Mouse (Mus musculus) neural tube, embryonic 12.5 days (tissue): ENCODE data around the gene Ifit3. TPM values are rescaled to one million over a fixed set of nuclear protein-coding genes. Genes with fewer than 3 reads are reported as not detected.
"Not testable (repeated sequence)": the region's sequence is repeated elsewhere in the genome, so short reads cannot be mapped to it uniquely, and the experiment has no call there.

Source experiments
- ATAC-seq: fragments of 200-750 bp; cut with Nextera tagmentation; 2 replicates; pipeline ENCODE4 v1.8.0; 2017; ENCODE audit warnings: low read depth, mild to moderate bottlenecking, moderate TSS enrichment, moderate library complexity; ENCODE audit not compliant: low FRiP score
- H3K27ac ChIP-seq: fragments of 300-500 bp; sonication (generic); 2 replicates; pipeline ENCODE4 v1.5.1; 2016
- H3K27me3 ChIP-seq: fragments of 300-500 bp; sonication (generic); replicated peaks from 2 replicates; pipeline ENCODE4 v1.6.1; 2016; ENCODE audit warnings: mild to moderate bottlenecking
- H3K36me3 ChIP-seq: fragments of 300-500 bp; sonication (generic); 2 replicates; pipeline ENCODE4 v1.6.1; 2016; ENCODE audit warnings: mild to moderate bottlenecking
- H3K4me1 ChIP-seq: fragments of 300-500 bp; sonication (generic); 2 replicates; pipeline ENCODE4 v1.6.1; 2016
- H3K4me2 ChIP-seq: fragments of 300-500 bp; sonication (generic); replicated peaks from 2 replicates; pipeline ENCODE4 v1.6.1; 2016; ENCODE audit warnings: mild to moderate bottlenecking
- H3K4me3 ChIP-seq: fragments of 300-500 bp; sonication (generic); 2 replicates; pipeline ENCODE4 v1.5.1; 2016
- H3K9ac ChIP-seq: fragments of 300-500 bp; sonication (generic); 2 replicates; pipeline ENCODE4 v1.6.1; 2016; ENCODE audit warnings: mild to moderate bottlenecking
- H3K9me3 ChIP-seq: fragments of 300-500 bp; sonication (generic); 2 replicates; pipeline ENCODE4 v1.6.1; 2016; ENCODE audit warnings: mild to moderate bottlenecking
- WGBS: fragments of 180-500 bp; shearing (Covaris S2); methylation state at CpG from one replicate; pipeline ENCODE4 v1.1.7; 2016; 5-methylcytosine and 5-hydroxymethylcytosine counted together
- polyA plus RNA-seq: library from polyadenylated mRNA; unstranded; fragments of >200 nt; fragmentation: Nextera tagmentation; extraction: Ambion mirVana; gene quantifications from 2 replicates; pipeline ENCODE4 v1.2.1, GENCODE M21; 2016

Gene Ifit3
- polyA plus RNA-seq, 1 experiment from 2014 or later = 0.18 TPM

DNA sequence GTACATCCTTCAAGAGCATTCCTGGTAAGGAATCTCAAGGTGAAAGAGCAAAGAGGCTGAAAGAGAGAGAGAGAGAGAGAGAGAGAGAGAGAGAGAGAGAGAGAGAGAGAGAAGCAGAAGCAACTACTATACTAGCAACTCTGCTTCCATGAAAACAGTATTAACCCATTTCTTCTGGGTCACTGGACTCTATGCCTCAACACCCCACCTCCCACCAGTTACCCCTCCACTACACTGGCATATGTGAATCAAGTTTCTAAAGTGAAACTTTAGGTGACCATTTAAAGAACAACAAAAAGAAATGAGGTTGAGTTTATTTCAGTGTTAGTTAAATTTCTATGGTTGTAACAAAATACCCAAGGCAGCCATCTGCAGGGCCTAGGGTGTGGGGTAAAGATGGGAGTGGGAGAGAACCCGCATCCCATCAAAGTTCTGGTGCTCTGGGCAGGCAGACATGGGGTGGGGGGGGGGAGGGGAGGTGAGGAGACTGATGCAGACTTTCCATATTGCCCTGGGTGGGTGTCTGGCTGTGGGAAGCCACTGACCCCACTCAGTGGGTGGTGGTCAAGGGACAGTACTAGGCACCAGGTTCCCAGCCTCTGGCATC is 17.1 kb upstream of the Ifit3 start:
- H3K27ac ChIP-seq = no peak overlapping the region
- no peaks in the 10 kb centered on the region for H3K4me1 ChIP-seq
- H3K9me3 ChIP-seq = no peaks in the 10 kb centered on the region
- no peaks in the 10 kb centered on the region for H3K27me3 ChIP-seq
- no peak overlapping the region for H3K9ac ChIP-seq
- 67% methylated on average over 1 of the region's 1 CpGs for WGBS
- no peak overlapping the region for H3K4me2 ChIP-seq
- no peaks in the 10 kb centered on the region for H3K36me3 ChIP-seq
- ATAC-seq = no peak
- H3K4me3 ChIP-seq = no peak overlapping the region

DNA sequence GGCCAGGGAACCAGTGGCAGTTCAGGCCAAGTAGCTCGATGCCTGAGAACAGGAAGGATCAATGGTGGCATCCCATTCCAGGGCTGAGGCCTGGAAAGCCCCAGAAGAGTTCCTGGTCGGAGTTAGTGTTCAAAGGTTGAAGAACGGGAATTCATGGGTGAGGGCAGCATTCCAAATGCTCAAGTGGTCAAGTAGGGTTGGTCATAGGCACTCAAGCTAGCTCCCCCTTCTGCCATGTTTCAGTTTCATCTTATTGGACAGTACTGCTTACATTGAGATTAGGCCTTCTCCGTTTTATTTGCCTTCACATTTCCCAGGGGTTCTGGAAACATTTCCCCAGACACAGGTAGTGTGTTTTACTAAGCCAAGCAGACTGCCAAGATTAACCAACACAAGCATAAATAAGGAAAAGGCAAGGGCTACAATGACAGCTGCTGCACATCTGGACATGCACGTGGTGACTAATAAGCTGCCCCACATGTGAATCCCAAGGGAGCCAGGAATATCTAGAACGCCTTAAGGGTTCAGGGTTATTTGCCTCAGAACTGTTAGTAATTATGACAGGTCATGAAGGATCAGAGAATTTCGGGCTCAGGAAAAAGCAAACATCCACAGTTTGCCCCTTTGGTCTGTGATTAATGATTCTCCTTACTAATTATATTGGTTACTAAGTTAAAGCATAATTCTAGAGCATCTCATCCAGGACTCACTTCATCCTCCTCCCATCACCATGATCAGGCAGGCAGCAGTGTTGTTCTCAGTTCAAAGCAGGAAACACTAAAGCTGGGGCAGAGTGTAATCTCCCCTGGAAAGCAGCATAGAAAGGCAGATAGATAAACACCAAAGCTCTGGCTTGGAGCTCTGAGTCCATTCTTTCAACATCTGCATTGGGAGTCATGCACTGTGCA is 14.1 kb upstream of the Ifit3 start:
- H3K36me3 ChIP-seq = no peaks in the 10 kb centered on the region
- no peak overlapping the region for H3K27ac ChIP-seq
- no peak overlapping the region for H3K4me3 ChIP-seq
- H3K4me2 ChIP-seq = no peak overlapping the region
- H3K27me3 ChIP-seq = no peaks in the 10 kb centered on the region
- no peaks in the 10 kb centered on the region for H3K4me1 ChIP-seq
- no peak overlapping the region for H3K9ac ChIP-seq
- no peaks in the 10 kb centered on the region for H3K9me3 ChIP-seq
- WGBS = 77% methylated on average over 7 of the region's 7 CpGs
- ATAC-seq = no peak

DNA sequence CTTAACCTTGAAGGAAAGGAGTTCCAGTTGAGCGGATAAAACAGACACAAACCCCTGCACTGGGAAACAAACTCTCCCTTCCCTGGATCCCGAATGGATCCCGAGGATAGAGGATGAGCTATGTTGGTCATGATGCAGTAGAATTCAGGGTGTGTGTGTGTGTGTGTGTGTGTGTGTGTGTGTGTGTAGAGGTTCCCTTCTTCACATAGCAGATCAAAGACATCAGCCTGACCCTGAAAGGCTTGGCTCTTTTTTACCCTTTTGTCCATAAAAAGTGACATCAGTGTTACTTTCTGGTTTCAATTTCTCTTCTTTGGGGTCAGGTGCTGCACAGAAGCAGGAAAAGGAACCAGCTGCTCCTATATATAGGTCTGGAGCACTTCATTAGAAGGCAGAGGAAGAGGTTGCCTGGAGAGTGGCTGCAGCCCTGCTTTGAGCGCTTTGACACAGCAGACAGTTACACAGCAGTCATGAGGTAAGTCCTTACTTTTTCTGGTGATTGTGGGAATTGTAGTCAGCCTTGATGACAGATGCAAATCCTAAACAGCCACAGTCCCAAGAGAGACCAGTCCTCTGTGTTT is 13.3 kb upstream of the Ifit3 start:
- Histone ChIP-seq H3K4me2 (no peak overlapping the region), H3K27ac (no peak overlapping the region), H3K9me3 (no peaks in the 10 kb centered on the region), H3K36me3 (no peaks in the 10 kb centered on the region), H3K9ac (no peak overlapping the region), H3K27me3 (no peaks in the 10 kb centered on the region), H3K4me1 (no peaks in the 10 kb centered on the region), H3K4me3 (no peak overlapping the region)
- 72% methylated on average over 4 of the region's 4 CpGs for WGBS
- ATAC-seq = no peak

DNA sequence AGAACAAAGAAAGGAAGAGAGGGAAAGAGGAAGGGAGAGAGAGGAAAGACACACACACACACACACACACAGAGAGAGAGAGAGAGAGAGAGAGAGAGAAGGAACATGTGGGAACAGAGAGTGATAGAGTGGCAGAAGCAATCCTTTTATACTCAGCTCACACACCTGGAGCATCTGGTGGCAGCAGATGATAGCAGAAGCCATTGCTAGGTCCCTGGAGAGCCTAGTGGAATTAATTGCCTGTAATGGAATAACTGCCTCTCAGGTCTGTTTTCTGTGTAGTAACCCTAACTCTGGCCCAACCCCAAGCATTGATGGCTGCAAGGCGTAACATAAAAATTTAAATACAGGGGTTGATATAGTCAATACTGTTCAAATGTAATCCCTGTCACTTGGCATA is 12.3 kb upstream of the Ifit3 start:
- WGBS = 85% methylated on average over 1 of the region's 1 CpGs
- H3K36me3 ChIP-seq = no peaks in the 10 kb centered on the region
- no peaks in the 10 kb centered on the region for H3K4me1 ChIP-seq
- no peak overlapping the region for H3K4me2 ChIP-seq
- H3K9ac ChIP-seq = no peak overlapping the region
- H3K9me3 ChIP-seq = no peaks in the 10 kb centered on the region
- no peak overlapping the region for H3K27ac ChIP-seq
- ATAC-seq = no peak
- H3K27me3 ChIP-seq = no peaks in the 10 kb centered on the region
- H3K4me3 ChIP-seq = no peak overlapping the region

DNA sequence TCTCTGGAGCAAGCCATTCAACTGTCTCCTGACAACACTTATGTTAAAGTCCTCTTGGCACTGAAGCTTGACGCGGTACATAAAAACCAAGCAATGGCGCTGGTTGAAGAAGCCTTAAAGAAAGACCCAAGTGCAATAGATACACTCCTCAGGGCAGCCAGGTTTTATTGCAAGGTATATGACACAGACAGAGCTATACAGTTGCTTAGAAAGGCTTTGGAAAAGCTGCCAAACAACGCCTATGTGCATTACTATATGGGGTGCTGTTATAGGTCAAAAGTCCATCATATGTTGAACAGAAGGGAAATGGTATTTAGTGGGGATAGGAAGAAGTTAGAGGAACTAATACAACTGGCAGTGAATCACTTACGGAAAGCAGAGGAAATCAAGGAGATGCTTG is 9.7 kb upstream of the Ifit3 start:
- WGBS = 92% methylated on average over 5 of the region's 5 CpGs
- Histone ChIP-seq H3K27ac (no peak overlapping the region), H3K9ac (no peak overlapping the region), H3K4me1 (no peaks in the 10 kb centered on the region), H3K4me2 (no peak overlapping the region), H3K9me3 (no peaks in the 10 kb centered on the region), H3K36me3 (no peaks in the 10 kb centered on the region), H3K4me3 (no peak overlapping the region), H3K27me3 (no peaks in the 10 kb centered on the region)
- ATAC-seq = no peak

DNA sequence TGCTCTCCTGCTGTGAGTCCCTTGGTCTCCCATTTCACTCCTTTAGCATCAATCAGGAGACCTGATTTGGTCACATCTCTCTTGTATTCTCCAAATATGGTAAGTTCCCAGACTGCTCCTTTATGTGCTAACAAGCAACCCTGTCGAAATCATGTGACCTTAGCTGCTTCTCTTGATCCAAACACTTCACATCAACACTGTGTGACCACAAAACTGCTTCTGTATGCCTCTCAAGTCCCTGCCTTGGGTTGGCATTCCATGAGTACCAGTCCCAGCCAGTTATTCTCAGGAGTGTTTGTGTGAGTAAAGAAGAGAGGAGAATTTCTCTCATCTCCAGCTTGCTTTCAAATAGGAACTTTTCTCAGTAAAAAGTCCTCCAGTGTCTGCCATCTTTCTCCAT is 6.2 kb upstream of the Ifit3 start:
- no peak overlapping the region for H3K4me2 ChIP-seq
- H3K9ac ChIP-seq = no peak overlapping the region
- H3K9me3 ChIP-seq = no peaks in the 10 kb centered on the region
- no peaks in the 10 kb centered on the region for H3K4me1 ChIP-seq
- 65% methylated on average over 1 of the region's 1 CpGs for WGBS
- no peak for ATAC-seq
- no peak overlapping the region for H3K27ac ChIP-seq
- no peak overlapping the region for H3K4me3 ChIP-seq
- H3K36me3 ChIP-seq = no peaks in the 10 kb centered on the region
- H3K27me3 ChIP-seq = no peaks in the 10 kb centered on the region

DNA sequence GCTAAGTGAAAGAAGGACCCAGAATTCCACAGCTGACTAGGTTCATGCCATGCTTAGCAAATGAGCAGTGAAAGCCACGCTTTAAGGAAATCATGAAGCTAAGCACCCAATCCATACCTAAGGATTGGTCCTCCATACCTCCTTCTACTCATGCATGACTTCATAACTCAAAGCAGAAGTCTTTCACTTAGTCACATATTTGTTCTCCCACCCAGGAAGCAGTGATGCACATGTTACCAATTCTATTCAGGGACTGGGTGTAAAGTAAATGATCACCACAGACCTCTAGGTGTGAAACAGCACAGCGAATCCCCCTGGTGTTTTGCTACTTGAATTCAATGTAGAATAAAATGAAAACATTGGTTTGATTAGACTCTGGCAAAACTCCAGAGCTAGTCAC is 635 bp upstream of the Ifit3 start:
- ATAC-seq, H3K4me3 ChIP-seq, H3K9me3 ChIP-seq, H3K4me2 ChIP-seq, H3K36me3 ChIP-seq, H3K9ac ChIP-seq, H3K4me1 ChIP-seq, H3K27ac ChIP-seq, H3K27me3 ChIP-seq: not testable (repeated sequence)
- 90% methylated on average over 2 of the region's 2 CpGs for WGBS

DNA sequence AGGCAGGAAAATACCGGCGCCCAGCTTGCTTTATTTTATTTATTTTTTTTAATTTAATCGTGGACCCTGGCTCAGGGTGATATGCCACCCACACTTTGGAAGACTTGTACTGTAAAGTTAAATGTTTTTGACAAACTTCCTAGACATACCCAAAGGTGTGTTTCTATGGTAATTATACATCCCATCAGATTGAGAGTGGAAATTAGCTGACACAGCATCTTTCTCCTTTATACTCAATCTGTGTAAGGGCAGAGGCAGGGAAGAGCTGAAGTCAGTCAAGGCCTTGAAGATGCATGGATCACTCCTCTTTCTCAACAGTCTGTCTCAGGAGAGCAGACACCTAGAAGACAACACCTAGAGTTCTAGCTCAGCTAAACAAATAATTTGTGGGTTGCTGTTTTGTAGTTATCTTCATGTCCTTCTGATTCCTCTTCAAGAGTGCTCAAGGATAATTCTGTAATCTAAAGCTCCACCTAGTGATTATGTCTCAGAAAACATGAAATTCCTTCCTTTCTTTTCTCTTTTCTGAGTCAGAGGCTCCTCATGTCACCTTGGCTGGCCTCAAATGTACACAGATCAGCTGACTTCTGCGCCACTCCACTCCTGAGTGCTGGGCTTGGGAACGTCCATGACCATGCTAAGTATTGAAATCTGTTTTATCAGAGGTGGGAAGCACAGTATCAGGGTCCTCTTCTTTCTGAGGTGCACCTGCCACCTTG is 2.6 kb downstream of the Ifit3 start:
- not testable (repeated sequence) for ATAC-seq, H3K4me1 ChIP-seq, H3K27me3 ChIP-seq, H3K36me3 ChIP-seq, H3K27ac ChIP-seq, H3K4me2 ChIP-seq, H3K9me3 ChIP-seq, H3K9ac ChIP-seq, H3K4me3 ChIP-seq
- WGBS = 71% methylated on average over 5 of the region's 5 CpGs

DNA sequence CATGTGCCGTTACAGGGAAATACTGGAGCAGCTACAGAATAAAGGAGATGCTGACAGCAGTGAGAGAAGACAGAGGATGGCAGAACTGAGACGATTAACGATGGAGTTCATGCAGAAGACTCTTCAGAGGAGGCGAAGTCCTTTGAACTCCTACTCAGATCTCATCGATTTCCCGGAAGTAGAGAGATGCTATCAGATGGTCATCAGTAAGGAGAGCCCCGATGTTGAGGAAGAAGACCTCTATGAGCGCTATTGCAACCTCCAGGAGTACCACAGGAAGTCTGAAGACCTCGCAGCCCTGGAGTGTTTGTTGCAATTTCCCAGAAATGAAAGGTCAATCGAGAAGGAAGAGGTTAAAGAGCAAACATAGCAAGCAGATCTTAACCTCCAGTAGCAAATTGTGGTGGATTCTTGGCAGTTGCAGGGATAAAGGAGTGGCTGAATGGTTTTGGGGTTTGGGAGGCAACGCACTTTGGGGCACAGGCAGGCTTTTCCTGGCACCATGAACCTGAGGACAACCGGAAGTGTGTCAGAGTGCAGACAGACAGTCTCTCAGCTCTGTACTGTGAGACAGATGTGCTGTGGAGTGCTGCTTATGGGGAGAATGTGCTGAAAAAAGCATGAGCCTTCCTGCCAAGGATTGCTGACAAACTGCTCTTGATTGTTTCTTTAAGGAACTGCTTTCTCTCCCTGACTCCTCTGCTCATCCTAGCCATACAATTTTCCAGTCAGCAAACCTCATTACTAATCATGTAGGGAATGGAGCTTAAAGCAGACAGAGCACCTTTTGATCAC is 4.8 kb downstream of the Ifit3 start:
- not testable (repeated sequence) for H3K4me1 ChIP-seq, H3K27ac ChIP-seq, H3K4me3 ChIP-seq, ATAC-seq, H3K36me3 ChIP-seq, H3K9me3 ChIP-seq, H3K9ac ChIP-seq, H3K27me3 ChIP-seq, H3K4me2 ChIP-seq
- 88% methylated on average over 7 of the region's 12 CpGs for WGBS

DNA sequence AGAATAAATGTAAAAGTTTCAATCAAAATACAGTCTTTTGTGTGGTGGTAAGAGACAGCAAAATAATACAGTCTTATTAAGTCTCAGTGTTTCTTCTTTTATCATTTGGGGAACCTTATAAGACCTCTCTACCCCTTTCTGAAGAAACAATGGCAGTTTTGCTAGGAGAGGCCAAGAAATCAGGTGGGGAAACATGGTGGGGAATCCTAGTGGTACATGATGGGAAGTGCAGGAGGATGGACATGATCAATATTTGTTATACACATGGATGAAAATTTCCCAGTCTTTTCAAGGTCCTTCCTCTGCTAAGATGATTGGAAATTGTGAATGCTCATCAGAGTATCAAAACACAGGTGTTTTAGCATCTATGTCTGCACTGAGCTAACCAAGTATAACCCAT is 5.6 kb downstream of the Ifit3 start:
- Histone ChIP-seq H3K4me1 (no peaks in the 10 kb centered on the region), H3K9ac (no peak overlapping the region), H3K27me3 (no peaks in the 10 kb centered on the region), H3K36me3 (no peaks in the 10 kb centered on the region), H3K4me2 (no peak overlapping the region), H3K27ac (no peak overlapping the region), H3K9me3 (no peaks in the 10 kb centered on the region), H3K4me3 (no peak overlapping the region)
- no peak for ATAC-seq

DNA sequence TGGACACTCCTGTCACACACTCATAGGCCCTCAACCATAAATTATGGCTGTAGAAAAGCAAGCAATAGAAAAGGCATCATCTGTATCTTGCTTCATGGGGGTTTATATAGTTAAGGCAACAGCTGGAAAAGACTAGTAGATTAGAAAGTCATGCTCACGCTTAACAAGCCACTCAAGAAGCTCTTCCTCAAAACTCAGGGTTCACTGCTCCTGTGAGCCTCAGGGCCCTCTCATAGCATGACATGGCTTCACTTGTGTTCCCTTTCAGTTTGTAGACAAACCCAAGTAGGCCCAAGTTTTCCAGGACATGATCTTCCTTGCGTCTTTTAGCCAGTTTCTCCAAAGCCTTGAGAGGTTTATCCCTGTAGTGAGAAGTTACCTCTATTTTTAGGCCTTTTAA is 10.1 kb downstream of the Ifit3 start:
- ATAC-seq = no peak
- Histone ChIP-seq H3K4me2 (no peak overlapping the region), H3K4me3 (no peak overlapping the region), H3K9me3 (no peaks in the 10 kb centered on the region), H3K27me3 (no peaks in the 10 kb centered on the region), H3K9ac (no peak overlapping the region), H3K4me1 (no peaks in the 10 kb centered on the region), H3K36me3 (no peaks in the 10 kb centered on the region), H3K27ac (no peak overlapping the region)
- WGBS = 88% methylated on average over 2 of the region's 2 CpGs

DNA sequence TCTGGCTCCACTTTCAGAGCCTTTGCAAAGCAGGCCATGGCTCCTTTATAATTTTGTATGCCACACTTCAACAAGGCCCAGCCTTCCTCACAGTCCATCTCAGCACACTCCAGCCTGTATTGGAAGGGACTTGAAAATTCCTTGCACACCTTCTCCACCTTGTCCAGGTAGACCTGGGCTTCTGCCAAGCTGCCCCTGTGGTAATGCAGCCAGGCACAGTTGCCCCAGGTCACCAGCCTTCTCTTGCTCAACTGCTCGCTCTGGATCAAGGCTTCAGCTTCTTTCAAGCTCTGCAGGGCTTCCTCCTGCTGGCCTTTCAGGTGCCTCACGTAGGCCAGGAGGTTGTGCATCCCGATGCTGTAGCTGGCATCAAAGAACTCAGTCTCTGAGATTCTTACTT is 11.2 kb downstream of the Ifit3 start:
- not testable (repeated sequence) for H3K4me2 ChIP-seq

More for the DNA sequence above, 11.2 kb downstream of the Ifit3 start:
- not testable (repeated sequence) for H3K27ac ChIP-seq, ATAC-seq, H3K9ac ChIP-seq, H3K4me3 ChIP-seq, H3K4me1 ChIP-seq, H3K36me3 ChIP-seq, H3K9me3 ChIP-seq, H3K27me3 ChIP-seq
- WGBS = 80% methylated on average over 3 of the region's 3 CpGs
